Mouse (Mus musculus): ENCODE results near the gene Tradd. TPM values are rescaled to one million over a fixed set of nuclear protein-coding genes. Genes with fewer than 3 reads are reported as not detected.

The Tradd gene
- polyA plus RNA-seq, 1 experiment from 2014 or later: 18.3 TPM

MicroRNAs within 50 kb of the gene (microRNA counts, 519-probe panel; counts per million panel counts)
- 3,480 counts per million, percentile 70 among the panel's probes with 10 or more counts for microRNA mmu-miR-328

Small RNAs within 50 kb of the gene (microRNA-seq; reads per million reads assigned to microRNA genes)
- not detected for gene Gm27320
- 295 reads per million, percentile 68 among the genes with 10 or more reads in this experiment for gene Mir328

Other genes with a start within 250 kb of the Tradd start
- not detected in 2 replicates for gene Ces3a, start 216.0 kb downstream of the Tradd start, polyA plus RNA-seq (2015; fragmentation: Nextera tagmentation; extraction: Ambion mirVana)
- not detected in 2 replicates for gene Ces3b, start 180.9 kb downstream of the Tradd start, polyA plus RNA-seq (2015; fragmentation: Nextera tagmentation; extraction: Ambion mirVana)
- gene Ces4a, start 132.8 kb downstream of the Tradd start, polyA plus RNA-seq (2015; fragmentation: Nextera tagmentation; extraction: Ambion mirVana): not detected in 2 replicates
- 39.4 and 43.0 TPM in 2 replicates for gene Cbfb, start 93.9 kb downstream of the Tradd start, polyA plus RNA-seq (2015; fragmentation: Nextera tagmentation; extraction: Ambion mirVana)
- 17.3 and 18.2 TPM in 2 replicates for gene D230025D16Rik, start 39.5 kb downstream of the Tradd start, polyA plus RNA-seq (2015; fragmentation: Nextera tagmentation; extraction: Ambion mirVana)
- 11.8 and 14.5 TPM in 2 replicates for gene B3gnt9, start 9.5 kb downstream of the Tradd start, polyA plus RNA-seq (2015; fragmentation: Nextera tagmentation; extraction: Ambion mirVana)
- 3.2 and 3.3 TPM in 2 replicates for gene Fbxl8, start within 50 bp of the Tradd start, polyA plus RNA-seq (2015; fragmentation: Nextera tagmentation; extraction: Ambion mirVana)
- gene Hsf4, start 5.2 kb upstream of the Tradd start, polyA plus RNA-seq (2015; fragmentation: Nextera tagmentation; extraction: Ambion mirVana): 0.15 TPM in 1 of 2 replicates, not detected in the other
- gene Nol3, start 11.5 kb upstream of the Tradd start, polyA plus RNA-seq (2015; fragmentation: Nextera tagmentation; extraction: Ambion mirVana): 2.5 and 2.7 TPM in 2 replicates
- 6.0 and 6.5 TPM in 2 replicates for gene 4931428F04Rik, start 25.3 kb upstream of the Tradd start, polyA plus RNA-seq (2015; fragmentation: Nextera tagmentation; extraction: Ambion mirVana)
- gene Exoc3l, start 31.5 kb upstream of the Tradd start, polyA plus RNA-seq (2015; fragmentation: Nextera tagmentation; extraction: Ambion mirVana): 15.5 and 15.9 TPM in 2 replicates
- gene E2f4, start 33.1 kb upstream of the Tradd start, polyA plus RNA-seq (2015; fragmentation: Nextera tagmentation; extraction: Ambion mirVana): 58.7 and 59.3 TPM in 2 replicates
- gene Elmo3, start 41.0 kb upstream of the Tradd start, polyA plus RNA-seq (2015; fragmentation: Nextera tagmentation; extraction: Ambion mirVana): 2.3 and 2.6 TPM in 2 replicates
- gene Lrrc29, start 61.7 kb upstream of the Tradd start, polyA plus RNA-seq (2015; fragmentation: Nextera tagmentation; extraction: Ambion mirVana): 0.96 and 1.2 TPM in 2 replicates
- 75.9 and 92.9 TPM in 2 replicates for gene Tmem208, start 61.7 kb upstream of the Tradd start, polyA plus RNA-seq (2015; fragmentation: Nextera tagmentation; extraction: Ambion mirVana)
- 1.9 and 2.0 TPM in 2 replicates for gene Fhod1, start 83.3 kb upstream of the Tradd start, polyA plus RNA-seq (2015; fragmentation: Nextera tagmentation; extraction: Ambion mirVana)
- 1.3 and 1.4 TPM in 2 replicates for gene Slc9a5, start 84.2 kb upstream of the Tradd start, polyA plus RNA-seq (2015; fragmentation: Nextera tagmentation; extraction: Ambion mirVana)
- 0.23 and 0.42 TPM in 2 replicates for gene Plekhg4, start 108.7 kb upstream of the Tradd start, polyA plus RNA-seq (2015; fragmentation: Nextera tagmentation; extraction: Ambion mirVana)
- not detected in 2 replicates for gene Kctd19, start 148.9 kb upstream of the Tradd start, polyA plus RNA-seq (2015; fragmentation: Nextera tagmentation; extraction: Ambion mirVana)
- gene Lrrc36, start 149.0 kb upstream of the Tradd start, polyA plus RNA-seq (2015; fragmentation: Nextera tagmentation; extraction: Ambion mirVana): 0.08 and 0.28 TPM in 2 replicates
- 12.3 TPM in 2 replicates for gene Tppp3, start 206.9 kb upstream of the Tradd start, polyA plus RNA-seq (2015; fragmentation: Nextera tagmentation; extraction: Ambion mirVana)
- 21.8 and 22.3 TPM in 2 replicates for gene Zdhhc1, start 232.3 kb upstream of the Tradd start, polyA plus RNA-seq (2015; fragmentation: Nextera tagmentation; extraction: Ambion mirVana)